Mouse (Mus musculus) forebrain, embryonic 11.5 days (tissue): ENCODE data around the gene Ffar1. TPM values are rescaled to one million over a fixed set of nuclear protein-coding genes. Genes with fewer than 3 reads are reported as not detected.

Experiments used
- polyA plus RNA-seq: library from polyadenylated mRNA; unstranded; fragments of >200 nt; fragmentation: Nextera tagmentation; extraction: Ambion mirVana; gene quantifications from 2 replicates; pipeline ENCODE4 v1.2.1, GENCODE M21; 2014

The Ffar1 gene
- polyA plus RNA-seq, 1 experiment from 2014 or later = not detected

Other genes with a start within 250 kb of the Ffar1 start
- gene Upk1a, start 248.7 kb downstream of the Ffar1 start, polyA plus RNA-seq = 0.31 and 0.73 TPM in 2 replicates
- 700 and 735 TPM in 2 replicates for gene Cox6b1, start 235.4 kb downstream of the Ffar1 start, polyA plus RNA-seq
- not detected in 2 replicates for gene Etv2, start 225.7 kb downstream of the Ffar1 start, polyA plus RNA-seq
- 131 and 138 TPM in 2 replicates for gene Rbm42, start 211.2 kb downstream of the Ffar1 start, polyA plus RNA-seq
- 68.9 and 76.6 TPM in 2 replicates for gene Haus5, start 196.6 kb downstream of the Ffar1 start, polyA plus RNA-seq
- not detected in 2 replicates for gene Pmis2, start 190.0 kb downstream of the Ffar1 start, polyA plus RNA-seq
- not detected in 2 replicates for gene 2200002J24Rik, start 162.6 kb downstream of the Ffar1 start, polyA plus RNA-seq
- 0.72 and 1.7 TPM in 2 replicates for gene Atp4a, start 149.4 kb downstream of the Ffar1 start, polyA plus RNA-seq
- 133 and 153 TPM in 2 replicates for gene Tmem147, start 132.0 kb downstream of the Ffar1 start, polyA plus RNA-seq
- 0.33 and 1.5 TPM in 2 replicates for gene Gapdhs, start 117.9 kb downstream of the Ffar1 start, polyA plus RNA-seq
- gene Sbsn, start 110.1 kb downstream of the Ffar1 start, polyA plus RNA-seq = 0.27 and 1.8 TPM in 2 replicates
- not detected in 2 replicates for gene Dmkn, start 97.8 kb downstream of the Ffar1 start, polyA plus RNA-seq
- gene Krtdap, start 73.7 kb downstream of the Ffar1 start, polyA plus RNA-seq = not detected in 2 replicates
- gene Ffar2, start 37.8 kb downstream of the Ffar1 start, polyA plus RNA-seq = not detected in 2 replicates
- not detected in 2 replicates for gene Ffar3, start 5.4 kb downstream of the Ffar1 start, polyA plus RNA-seq
- not detected in 2 replicates for gene Cd22, start 18.8 kb upstream of the Ffar1 start, polyA plus RNA-seq
- 0.11 and 0.20 TPM in 2 replicates for gene Mag, start 53.3 kb upstream of the Ffar1 start, polyA plus RNA-seq
- gene Hamp2, start 63.1 kb upstream of the Ffar1 start, polyA plus RNA-seq = not detected in 2 replicates
- not detected in 2 replicates for gene Hamp, start 82.5 kb upstream of the Ffar1 start, polyA plus RNA-seq
- 28.4 and 29.3 TPM in 2 replicates for gene Usf2, start 95.2 kb upstream of the Ffar1 start, polyA plus RNA-seq
- 30.8 and 32.5 TPM in 2 replicates for gene Lsr, start 111.9 kb upstream of the Ffar1 start, polyA plus RNA-seq
- gene Fam187b, start 112.2 kb upstream of the Ffar1 start, polyA plus RNA-seq = 0.81 and 1.3 TPM in 2 replicates
- 10.2 and 12.9 TPM in 2 replicates for gene Fxyd5, start 180.9 kb upstream of the Ffar1 start, polyA plus RNA-seq
- gene Fxyd7, start 189.9 kb upstream of the Ffar1 start, polyA plus RNA-seq = 4.1 and 4.9 TPM in 2 replicates
- gene Fxyd1, start 195.6 kb upstream of the Ffar1 start, polyA plus RNA-seq = 2.9 and 4.0 TPM in 2 replicates
- 0.36 and 0.44 TPM in 2 replicates for gene Lgi4, start 197.8 kb upstream of the Ffar1 start, polyA plus RNA-seq
- gene Fxyd3, start 215.1 kb upstream of the Ffar1 start, polyA plus RNA-seq = 2.0 and 3.3 TPM in 2 replicates